In the genomic region with DNA sequence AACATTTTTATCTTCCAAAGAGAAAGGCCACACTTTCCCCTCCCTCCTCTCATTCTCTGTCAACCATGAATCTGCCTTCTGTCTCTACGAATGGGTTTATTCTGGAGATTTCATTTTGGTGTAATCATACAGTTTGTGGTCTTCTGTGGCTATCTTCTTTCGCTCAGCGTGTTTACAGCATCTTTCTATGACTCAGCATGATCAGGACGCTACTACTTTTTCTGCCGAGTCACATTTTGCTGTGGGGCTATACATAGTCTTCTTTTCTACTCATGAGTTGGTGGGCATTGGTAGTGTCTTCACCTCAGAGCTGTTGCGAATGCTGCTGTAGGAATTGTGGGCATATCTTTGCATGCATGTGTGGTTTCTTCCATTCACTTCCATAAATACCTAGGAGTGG, we compare ENCODE assay signal across 17 mouse cellular contexts.
DNase-seq lines count a peak whose midpoint lies in the region; ATAC-seq and TF ChIP-seq lines count a peak whose summit lies in the region.
"Had no signal": no experiment of that assay in that cellular context is flagged by ENCODE, and none has a peak within 500 bp of the region (broad histone marks: within the 10 kb centered on the region; RNA-seq: fewer than 3 reads in every experiment).

No protein-coding gene starts in this region.

- 54% methylated on average over 6 of the region's 6 CpGs for WGBS in liver, embryonic 12.5 days (ENCODE audit: insufficient replicate concordance)
- 51% methylated on average over 6 of the region's 6 CpGs for WGBS in liver, embryonic 13.5 days (ENCODE audit: insufficient replicate concordance)

- H3K4me1 ChIP-seq in liver, embryonic 12.5 days = no peaks in the 10 kb centered on the region
- no peaks in the 10 kb centered on the region for H3K4me1 ChIP-seq in MEL (ENCODE audit: control insufficient read depth in 1 of 2, insufficient read depth in 2 of 2, low read length in 2 of 2)
- H3K4me1 ChIP-seq in liver, embryonic 13.5 days (replicated peaks) = no peaks in the 10 kb centered on the region
- H3K4me1 ChIP-seq: forebrain, embryonic 13.5 days had no signal

- TF ChIP-seq RAD21 in MEL (IDR thresholded peaks at IDR 0.05; ENCODE audit: low read depth, low read length) = no peak

- H3K36me3 ChIP-seq in liver, embryonic 12.5 days = no peaks in the 10 kb centered on the region
- H3K36me3 ChIP-seq in MEL (ENCODE audit: control insufficient read depth in 1 of 2, insufficient read depth in 2 of 2, low read length in 2 of 2) = no peaks in the 10 kb centered on the region
- H3K36me3 ChIP-seq in liver, embryonic 13.5 days = no peaks in the 10 kb centered on the region
- H3K36me3 ChIP-seq: embryonic facial prominence, embryonic 13.5 days; heart, embryonic 10.5 days; limb, embryonic 10.5 days had no signal

- no peaks in the 10 kb centered on the region for H3K27me3 ChIP-seq in liver, embryonic 12.5 days (replicated peaks)
- H3K27me3 ChIP-seq in MEL (ENCODE audit: control insufficient read depth in 1 of 2, insufficient read depth in 2 of 2, low read length in 2 of 2) = no peaks in the 10 kb centered on the region
- H3K27me3 ChIP-seq in liver, embryonic 13.5 days = no peaks in the 10 kb centered on the region
- H3K27me3 ChIP-seq: embryonic facial prominence, embryonic 13.5 days; forebrain, embryonic 13.5 days had no signal

- peak; percentile 82 for ATAC-seq in liver, embryonic 12.5 days
- ATAC-seq in liver, embryonic 13.5 days (ENCODE audit: low read depth) = peak; percentile 79
- ATAC-seq in megakaryocyte, adult 5-6 weeks (ENCODE audit: poor library complexity, severe bottlenecking) = no peak
- ATAC-seq: forebrain, embryonic 13.5 days; intestine, postnatal 0 days had no signal

- H3K9me3 ChIP-seq in liver, embryonic 12.5 days (replicated peaks) = no peaks in the 10 kb centered on the region
- no peaks in the 10 kb centered on the region for H3K9me3 ChIP-seq in MEL (replicated peaks; ENCODE audit: insufficient read depth, low read length)
- H3K9me3 ChIP-seq in liver, embryonic 13.5 days (replicated peaks) = no peaks in the 10 kb centered on the region
- H3K9me3 ChIP-seq: embryonic facial prominence, embryonic 13.5 days; forebrain, embryonic 13.5 days; heart, embryonic 10.5 days; limb, embryonic 10.5 days had no signal

- TF ChIP-seq POLR2A in MEL (IDR thresholded peaks at IDR 0.05; ENCODE audit: control insufficient read depth in 1 of 2, insufficient read depth in 1 of 2, low read depth in 1 of 2, low read length in 2 of 2, poor library complexity in 1 of 2) = no peak

- no peak for TF ChIP-seq EP300 in MEL (IDR thresholded peaks at IDR 0.05; ENCODE audit: low read depth in 1 of 2, low read length in 2 of 2)

- no peak overlapping the region for H3K4me3 ChIP-seq in liver, embryonic 12.5 days
- H3K4me3 ChIP-seq in MEL (ENCODE audit: control insufficient read depth in 1 of 2, insufficient read depth in 1 of 2, low read depth in 2 of 2, low read length in 2 of 2) = no peak overlapping the region
- H3K4me3 ChIP-seq in liver, embryonic 13.5 days (replicated peaks) = no peak overlapping the region
- no peak overlapping the region for H3K4me3 ChIP-seq in left cerebral cortex, adult 2 months
- H3K4me3 ChIP-seq: embryonic facial prominence, embryonic 13.5 days; forebrain, embryonic 13.5 days; heart, embryonic 10.5 days; limb, embryonic 10.5 days had no signal

- H3K27ac ChIP-seq in liver, embryonic 12.5 days = no peak overlapping the region
- H3K27ac ChIP-seq in MEL (ENCODE audit: control insufficient read depth, low read depth, low read length) = no peak overlapping the region
- no peak overlapping the region for H3K27ac ChIP-seq in liver, embryonic 13.5 days
- H3K27ac ChIP-seq in left cerebral cortex, adult 2 months = no peak overlapping the region
- H3K27ac ChIP-seq: embryonic facial prominence, embryonic 13.5 days; forebrain, embryonic 13.5 days; heart, embryonic 10.5 days; limb, embryonic 10.5 days had no signal

- no peak overlapping the region for H3K4me2 ChIP-seq in liver, embryonic 12.5 days
- H3K4me2 ChIP-seq in liver, embryonic 13.5 days = no peak overlapping the region
- H3K4me2 ChIP-seq: embryonic facial prominence, embryonic 13.5 days; forebrain, embryonic 13.5 days had no signal

- TF ChIP-seq CTCF in MEL (IDR thresholded peaks at IDR 0.05 in 2 of 3, conservative IDR thresholded peaks at IDR 0.05 in 1 of 3; ENCODE audit: control insufficient read depth in 1 of 3, insufficient read depth in 1 of 3, low read depth in 2 of 3, low read length in 3 of 3, poor library complexity in 1 of 3, severe bottlenecking in 1 of 3) = no peak
- TF ChIP-seq CTCF in left cerebral cortex, adult 2 months (IDR thresholded peaks at IDR 0.05) = no peak

- no peak overlapping the region for H3K9ac ChIP-seq in liver, embryonic 12.5 days
- no peak overlapping the region for H3K9ac ChIP-seq in MEL (ENCODE audit: control insufficient read depth, low read depth, low read length, poor library complexity, severe bottlenecking)
- no peak overlapping the region for H3K9ac ChIP-seq in liver, embryonic 13.5 days
- H3K9ac ChIP-seq: embryonic facial prominence, embryonic 13.5 days; forebrain, embryonic 13.5 days had no signal

- no peaks in the 10 kb centered on the region for H3K79me2 ChIP-seq in MEL (ENCODE audit: control insufficient read depth, insufficient read depth, low read length, poor library complexity)

- intact Hi-C loops in left cerebral cortex, adult 2 months (cut with DNase I) = no loop called here

- no peak for DNase-seq in liver
- peak; percentile 4 for DNase-seq in MEL (ENCODE audit: low read depth, low spot score)
- peak; percentile 22 for DNase-seq in liver, embryonic 13.5 days
- no peak for DNase-seq in thymus, adult 18-20 months
- no peak for DNase-seq in left cerebral cortex, adult 2 months (ENCODE audit: extremely low spot score in 1 of 2, low spot score in 2 of 2)
- DNase-seq: cerebellum, adult 18-20 months; cerebellum, postnatal 36 days; gastrocnemius, postnatal 36 days; heart, postnatal 14 days; midbrain, embryonic 14.5 days had no signal

TF ChIP-seq in MEL, 35 proteins besides CTCF, POLR2A, EP300 and RAD21:
- TF ChIP-seq ETS1 (IDR thresholded peaks at IDR 0.05; ENCODE audit: low read depth, low read length) (no peak), MEF2A (IDR thresholded peaks at IDR 0.05; ENCODE audit: extremely low read depth, insufficient replicate concordance, low read depth, low read length, poor library complexity, severe bottlenecking) (no peak), TAL1 (IDR thresholded peaks at IDR 0.05; ENCODE audit: low read length) (no peak), CHD2 (IDR thresholded peaks at IDR 0.05; ENCODE audit: low read length) (no peak), NELFE (IDR thresholded peaks at IDR 0.05; ENCODE audit: low read depth, low read length) (no peak), TCF12 (IDR thresholded peaks at IDR 0.05; ENCODE audit: low read depth, low read length) (no peak), ZNF384 (IDR thresholded peaks at IDR 0.05; ENCODE audit: low read depth, low read length) (no peak), MXI1 (IDR thresholded peaks at IDR 0.05; ENCODE audit: low read depth, low read length) (no peak), MYC (IDR thresholded peaks at IDR 0.05; ENCODE audit: low read depth, low read length) (no peak), MAFK (IDR thresholded peaks at IDR 0.05; ENCODE audit: borderline replicate concordance, low read depth, low read length) (no peak), RCOR1 (IDR thresholded peaks at IDR 0.05; ENCODE audit: low read depth, low read length) (no peak), BHLHE40 (IDR thresholded peaks at IDR 0.05; ENCODE audit: borderline replicate concordance, low read depth, low read length) (no peak), SMC3 (IDR thresholded peaks at IDR 0.05; ENCODE audit: low read depth, low read length) (no peak)
TF ChIP-seq in MEL: peak in this region for 0.

Comparison
In these comparisons a context has a peak if more than half of its experiments do, and no peak if none do; other contexts are left out.
1. DNase-seq: peak in MEL (single experiment) and liver, embryonic 13.5 days (single experiment); none in liver (single experiment), thymus, adult 18-20 months (0 of 2) and left cerebral cortex, adult 2 months (0 of 2).